Mouse (Mus musculus) heart, postnatal 0 days (tissue): ENCODE measurements around the gene Ttll10.

Experiments
- CTCF ChIP-seq: IDR thresholded peaks from 2 replicates; pipeline ENCODE4 v1.5.1; 2016; ENCODE audit warnings: antibody characterized with exemption, control low read depth, low read depth
- EP300 ChIP-seq: IDR thresholded peaks from 2 replicates; pipeline ENCODE4 v1.6.1; 2016; ENCODE audit warnings: antibody characterized with exemption, low read depth

DNA sequence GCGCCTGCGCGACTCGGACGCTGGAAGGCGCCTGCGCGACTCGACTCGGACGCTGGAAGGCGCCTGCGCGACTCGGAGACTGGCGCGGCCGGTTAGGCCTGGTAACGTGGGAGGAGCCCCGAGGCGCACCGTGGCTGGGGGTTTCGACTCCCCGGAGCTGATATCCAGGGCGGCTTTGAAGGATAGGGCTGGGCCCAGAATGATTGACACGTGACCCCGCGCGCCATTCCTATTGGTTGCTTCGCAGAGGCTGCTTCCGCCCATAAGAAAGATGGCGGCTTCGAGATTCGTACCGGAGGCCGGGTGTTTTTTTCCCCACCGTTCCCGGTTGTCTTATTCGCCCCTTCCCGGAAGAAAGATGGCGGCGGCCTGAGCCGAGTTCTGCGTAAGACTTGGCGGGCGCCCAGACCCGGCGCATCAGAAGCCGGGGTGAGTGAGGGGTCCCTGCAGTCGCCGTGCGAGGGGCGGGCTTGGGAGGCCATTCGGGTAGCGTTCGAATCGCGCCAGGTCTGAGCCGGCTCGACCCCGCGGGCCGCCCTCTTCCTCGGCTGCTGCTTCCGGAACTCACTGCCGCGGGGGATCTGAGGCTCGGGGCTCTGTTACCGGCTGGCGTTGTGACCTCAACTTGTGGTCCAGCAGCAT, 66.2 kb downstream of the Ttll10 start:
- TF ChIP-seq CTCF (no peak), EP300 (no peak; the same call in 1 of the 2 replicates)
